Mouse (Mus musculus): Measurements from ENCODE around the gene D1Ertd622e.
A peak's percentile ranks its signal among the peaks of the same experiment; 100 is the strongest.

The D1Ertd622e gene

GRCm38 (mm10) chr1:97661406-97662241 lies at the start of gene D1Ertd622e:
TSS of gene D1Ertd622e (minus strand) at chr1:97662074.
- peak; percentile 40 to 59 for DNase-seq (ENCODE audit: low spot score in 2 of 2)

DNA sequence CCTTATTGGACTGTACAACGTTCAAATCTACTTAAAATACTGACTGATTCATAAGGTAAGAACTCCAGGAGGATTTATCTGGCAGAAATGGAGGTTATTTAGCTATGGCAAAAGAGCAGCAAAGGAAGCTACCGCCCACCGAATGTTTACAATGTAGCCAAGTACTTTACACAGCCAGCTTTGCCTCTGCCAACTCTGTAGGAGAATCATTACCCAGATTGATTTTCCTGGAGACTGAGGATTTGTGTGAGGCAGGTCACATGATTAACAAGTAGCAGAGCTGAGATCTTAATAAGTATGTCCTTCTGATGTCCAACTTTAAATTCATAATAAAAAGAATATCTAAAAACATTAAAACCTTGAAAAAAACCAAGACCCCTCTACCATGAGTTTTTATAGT lies 48.6 kb upstream of the D1Ertd622e start:
- no peak for DNase-seq (ENCODE audit: low spot score in 2 of 2)

- no peak for DNase-seq (ENCODE audit: low spot score in 2 of 2)
Observed at GRCm38 (mm10) chr1:97705389-97705788, 43.5 kb upstream of the D1Ertd622e start.

GRCm38 (mm10) chr1:97704646-97705045 lies 42.8 kb upstream of the D1Ertd622e start:
- no peak for DNase-seq (ENCODE audit: low spot score in 2 of 2)

DNA sequence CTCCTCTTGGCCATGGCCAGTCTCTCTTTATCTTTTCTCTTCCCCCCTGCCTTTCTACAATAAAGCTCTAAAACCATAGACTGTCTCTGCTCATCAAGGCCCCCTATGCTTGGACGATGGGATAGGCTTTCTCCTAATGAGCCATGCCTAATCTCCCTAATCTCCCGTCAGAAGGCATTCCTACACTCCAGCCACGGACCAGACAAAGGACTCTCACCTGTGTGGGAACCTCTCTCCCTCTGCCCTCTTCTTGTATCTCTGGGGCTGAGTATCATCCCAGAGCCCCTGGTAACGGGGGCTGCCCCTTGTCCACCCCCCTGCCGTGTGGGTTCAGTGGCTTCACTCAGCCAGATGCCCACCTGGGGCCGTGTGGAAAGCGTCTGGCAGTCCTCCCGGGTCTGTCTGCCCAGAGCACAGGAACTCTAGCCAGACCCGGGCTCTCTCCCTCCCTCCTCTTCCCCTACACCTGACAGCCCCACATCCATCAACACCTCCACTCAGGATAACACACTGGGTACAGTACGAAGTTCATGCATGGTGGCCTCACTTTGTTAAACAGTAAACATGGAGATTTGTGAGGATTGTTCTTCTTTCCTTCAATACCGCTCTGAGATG lies 37.2 kb upstream of the D1Ertd622e start:
- DNase-seq (ENCODE audit: low spot score in 2 of 2) = no peak

DNA sequence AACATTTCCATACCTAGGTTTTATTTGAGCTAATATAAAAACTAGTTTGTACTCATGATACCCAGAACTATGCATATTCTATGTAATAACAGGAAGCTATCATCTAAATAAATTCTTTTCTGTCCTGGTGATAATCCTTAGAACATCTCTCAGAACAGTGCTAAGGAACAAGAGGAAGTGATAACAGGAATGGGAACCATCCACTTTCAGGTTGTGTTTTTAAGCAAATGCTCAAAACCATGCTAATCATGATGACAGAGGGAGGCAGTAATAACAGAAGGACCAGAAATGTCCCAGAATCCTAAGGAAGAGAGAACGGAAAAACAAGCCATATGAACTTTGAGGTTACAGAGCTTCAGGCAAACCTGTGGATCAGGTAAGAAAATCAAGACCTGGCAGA lies 35.4 kb upstream of the D1Ertd622e start:
- no peak for DNase-seq (ENCODE audit: low spot score in 2 of 2)

DNA sequence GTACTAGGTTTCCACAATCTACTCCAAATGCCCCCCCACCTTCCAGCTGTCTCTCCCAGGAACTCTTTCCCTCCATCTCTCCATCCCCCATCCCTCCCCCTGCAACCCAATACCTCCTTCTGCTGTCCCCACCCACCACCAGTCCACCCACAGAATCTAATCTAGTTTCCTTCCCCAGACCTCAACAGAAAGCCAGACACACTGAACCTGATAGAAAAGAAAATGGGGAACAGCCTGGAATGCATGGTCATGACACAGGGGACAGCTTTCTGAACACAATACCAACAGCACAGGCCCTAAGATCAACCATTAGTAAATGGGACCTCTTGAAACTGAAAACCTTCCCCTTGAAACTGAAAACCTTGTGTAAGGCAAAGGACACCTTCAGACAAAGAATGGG lies 32.0 kb upstream of the D1Ertd622e start:
- DNase-seq (ENCODE audit: low spot score in 2 of 2) = no peak

GRCm38 (mm10) chr1:97688756-97689155 lies 26.9 kb upstream of the D1Ertd622e start:
- peak; percentile 26 to 55 for DNase-seq (ENCODE audit: low spot score in 2 of 2)

DNA sequence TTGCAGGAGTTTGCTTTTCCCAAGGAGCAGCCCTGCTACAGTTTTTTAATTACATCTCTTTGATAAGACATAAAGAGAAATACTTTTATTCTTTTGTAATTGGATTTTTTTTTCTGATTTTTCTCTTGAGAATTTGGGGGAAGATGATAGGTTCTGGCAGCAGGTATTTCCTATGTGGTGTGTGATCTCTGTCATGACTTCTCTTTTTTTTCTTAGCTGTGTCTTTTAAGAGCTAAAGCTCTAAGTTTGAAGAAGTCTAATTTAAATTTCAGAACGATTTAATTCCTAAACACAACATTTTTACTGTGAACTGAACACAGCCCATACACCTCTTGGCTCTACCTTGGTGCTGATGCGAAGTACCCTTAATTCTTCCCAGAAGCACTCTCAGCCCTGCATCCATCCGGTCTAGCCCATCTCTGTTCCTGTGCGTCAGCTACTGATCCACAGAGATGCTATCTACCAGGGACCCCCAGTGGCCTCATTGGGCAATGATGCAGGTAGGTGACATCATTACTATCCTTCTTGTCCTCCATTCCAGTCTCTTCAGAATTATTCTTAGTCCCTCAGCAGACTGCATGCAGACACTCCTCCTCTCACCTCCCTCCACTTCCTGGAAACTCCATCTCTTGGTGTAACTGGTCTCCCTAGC lies 14.8 kb upstream of the D1Ertd622e start:
- no peak for DNase-seq (ENCODE audit: low spot score in 2 of 2)

DNA sequence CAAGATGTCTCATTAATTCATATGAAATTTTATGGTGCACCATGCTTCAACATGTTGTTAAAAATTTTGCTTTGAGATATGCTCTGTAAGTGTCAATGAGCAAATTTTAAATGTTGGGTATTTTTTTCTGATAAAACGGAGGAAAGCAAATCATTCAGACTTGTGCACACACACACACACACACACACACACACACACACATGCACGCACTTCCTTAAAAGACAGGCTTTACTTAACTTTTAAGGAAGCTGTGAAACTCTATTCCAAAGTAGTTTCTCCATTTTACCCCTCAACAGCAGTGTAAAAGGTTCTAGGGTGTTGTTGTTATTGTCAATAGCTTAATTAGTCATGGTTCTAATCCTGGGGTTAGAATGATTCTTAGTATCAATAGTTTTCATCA lies 14.2 kb upstream of the D1Ertd622e start:
- DNase-seq (ENCODE audit: low spot score in 2 of 2) = no peak

DNA sequence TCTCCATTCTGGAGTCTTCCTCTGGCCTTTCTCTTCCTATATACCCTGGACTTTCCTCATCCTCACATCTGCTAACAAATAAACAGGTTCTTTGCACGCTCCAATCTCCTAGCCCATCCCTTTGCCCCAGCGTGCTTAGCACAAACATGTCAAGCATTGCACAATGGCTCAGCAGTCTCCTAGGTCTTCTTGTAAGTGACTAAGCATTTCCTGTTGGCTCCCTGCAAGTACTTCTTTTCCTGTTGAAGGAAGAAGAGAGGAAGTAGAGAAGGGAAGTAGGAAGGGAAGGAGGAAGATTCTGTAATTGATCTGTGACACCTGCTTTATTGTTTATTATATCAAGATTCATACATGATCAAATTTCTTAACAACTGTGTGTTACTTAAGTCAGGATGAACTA lies 11.0 kb upstream of the D1Ertd622e start:
- DNase-seq (ENCODE audit: low spot score in 2 of 2) = no peak

- no peak for DNase-seq (ENCODE audit: low spot score in 2 of 2)
Observed at GRCm38 (mm10) chr1:97667288-97667687, 5.4 kb upstream of the D1Ertd622e start.

DNA sequence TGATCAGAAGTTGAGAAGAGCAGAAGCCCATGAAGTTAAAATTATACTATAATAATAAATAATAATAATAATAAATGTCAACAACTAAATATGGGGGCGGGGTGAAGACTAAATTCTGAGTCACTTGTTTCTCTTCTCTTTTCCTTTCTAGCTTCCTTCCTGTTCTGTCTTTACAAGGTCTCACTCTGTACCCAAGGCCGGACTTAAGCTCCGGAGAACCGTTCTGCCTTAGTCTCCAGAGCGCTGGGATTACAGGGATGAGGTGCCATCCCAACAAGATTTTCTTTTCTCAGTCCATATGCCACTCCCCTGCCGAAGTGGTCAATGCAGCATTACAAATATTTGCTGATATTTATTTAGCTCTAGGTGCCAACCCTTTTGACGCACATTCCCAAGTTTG lies 450 bp upstream of the D1Ertd622e start:
- DNase-seq (ENCODE audit: low spot score in 2 of 2) = no peak

DNA sequence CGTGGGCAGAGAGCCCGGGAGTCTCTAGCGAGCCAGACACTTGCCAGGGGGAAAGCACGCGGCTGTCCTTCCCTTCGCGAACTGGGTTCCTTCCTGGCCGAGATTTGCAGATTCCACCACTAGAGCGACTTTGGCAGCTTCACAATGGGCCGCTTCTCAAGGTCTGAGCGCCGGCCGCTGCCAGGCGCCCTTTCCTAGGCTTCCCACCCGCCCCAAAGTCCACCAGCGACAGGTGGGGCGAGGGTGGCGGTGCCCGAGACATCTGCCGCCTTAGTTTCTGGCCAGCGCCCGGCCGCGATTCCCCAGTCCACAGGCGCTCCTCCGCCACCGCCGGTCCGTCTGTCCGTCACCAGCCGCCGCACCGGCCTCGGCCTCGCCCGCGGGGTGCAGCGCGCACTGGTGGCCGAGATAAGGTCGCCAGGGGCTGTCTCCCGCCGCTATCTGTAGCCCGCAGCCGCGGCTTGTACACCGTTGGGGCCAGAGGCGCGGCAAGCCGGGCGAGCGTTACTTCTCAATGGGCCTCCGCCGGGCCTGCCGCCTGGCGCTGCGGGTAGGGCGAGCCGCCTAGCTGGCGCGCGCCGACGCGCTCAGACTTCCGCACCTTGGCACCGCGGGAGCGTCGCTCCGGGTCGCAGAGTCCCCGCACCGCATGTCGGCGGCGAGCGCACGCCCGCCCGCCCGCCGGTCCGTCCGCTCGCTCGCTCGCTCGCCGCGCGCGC lies 1.0 kb downstream of the D1Ertd622e start:
- peak; percentile 37 to 51 for DNase-seq (ENCODE audit: low spot score in 2 of 2)

GRCm38 (mm10) chr1:97659405-97659804 lies 2.5 kb downstream of the D1Ertd622e start:
- peak; percentile 28 to 64 for DNase-seq (ENCODE audit: low spot score in 2 of 2)

GRCm38 (mm10) chr1:97657786-97658185 lies 4.1 kb downstream of the D1Ertd622e start:
- no peak for DNase-seq (ENCODE audit: low spot score in 2 of 2)

GRCm38 (mm10) chr1:97657201-97657600 lies 4.7 kb downstream of the D1Ertd622e start:
- no peak for DNase-seq (ENCODE audit: low spot score in 2 of 2)

- no peak for DNase-seq (ENCODE audit: low spot score in 2 of 2)
Observed at GRCm38 (mm10) chr1:97654397-97654975, 7.4 kb downstream of the D1Ertd622e start.

- DNase-seq (ENCODE audit: low spot score in 2 of 2) = no peak
Observed at GRCm38 (mm10) chr1:97650553-97651123, 11.2 kb downstream of the D1Ertd622e start.

DNA sequence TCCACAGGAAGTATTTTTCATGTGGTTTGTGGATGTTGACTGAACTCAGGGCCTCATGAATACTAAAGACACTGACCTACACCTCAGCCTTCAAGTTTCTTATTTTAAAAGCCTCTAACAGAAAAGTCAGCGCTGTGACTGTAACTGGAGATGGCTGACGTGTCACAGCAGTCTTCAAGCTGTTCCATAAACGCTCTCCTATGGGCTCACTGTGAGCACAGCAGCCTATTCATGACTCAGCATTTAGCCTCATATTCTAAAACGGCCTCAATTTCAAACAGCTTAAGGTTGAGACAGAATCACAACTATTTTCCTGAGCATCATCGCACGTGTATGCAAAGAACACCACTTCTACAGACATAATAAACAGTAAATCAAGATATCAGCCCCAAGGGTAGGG lies 11.8 kb downstream of the D1Ertd622e start:
- DNase-seq (ENCODE audit: low spot score in 2 of 2) = no peak

- DNase-seq (ENCODE audit: low spot score in 2 of 2) = peak; percentile 24 to 31
Observed at GRCm38 (mm10) chr1:97647037-97647436, 14.8 kb downstream of the D1Ertd622e start.
